Mouse (Mus musculus): ENCODE data around the gene Notum.
A peak's percentile ranks its signal among the peaks of the same experiment; 100 is the strongest.

Notum gene

GRCm38 (mm10) chr11:120673594-120674122 lies 12.7 kb upstream of the Notum start:
- DNase-seq (ENCODE audit: low read depth, low spot score) = no peak

- DNase-seq (ENCODE audit: low read depth, low spot score) = peak; percentile 95
Measured at GRCm38 (mm10) chr11:120672687-120673593, 12.0 kb upstream of the Notum start, which contains the start of gene Aspscr1. Aspscr1 (plus strand) TSS chr11:120672973.

GRCm38 (mm10) chr11:120666617-120667016 lies 5.6 kb upstream of the Notum start:
- DNase-seq (ENCODE audit: low read depth, low spot score) = peak; percentile 18

GRCm38 (mm10) chr11:120665406-120665805 lies 4.4 kb upstream of the Notum start:
- peak; percentile 20 for DNase-seq (ENCODE audit: low read depth, low spot score)

GRCm38 (mm10) chr11:120663714-120664113 lies 2.7 kb upstream of the Notum start:
- DNase-seq (ENCODE audit: low read depth, low spot score) = no peak

- no peak for DNase-seq (ENCODE audit: low read depth, low spot score)
Measured at GRCm38 (mm10) chr11:120662759-120663158, 1.8 kb upstream of the Notum start.

- DNase-seq (ENCODE audit: low read depth, low spot score) = no peak
Measured at GRCm38 (mm10) chr11:120660301-120661075, 487 bp downstream of the Notum start.

GRCm38 (mm10) chr11:120659509-120660300 lies 1.3 kb downstream of the Notum start:
- no peak for DNase-seq (ENCODE audit: low read depth, low spot score)

- DNase-seq (ENCODE audit: low read depth, low spot score) = peak; percentile 73
Measured at GRCm38 (mm10) chr11:120658876-120659410, 2.0 kb downstream of the Notum start.

- DNase-seq (ENCODE audit: low read depth, low spot score) = no peak
Measured at GRCm38 (mm10) chr11:120657301-120657700, 3.7 kb downstream of the Notum start.

GRCm38 (mm10) chr11:120654741-120655140 lies 6.2 kb downstream of the Notum start:
- no peak for DNase-seq (ENCODE audit: low read depth, low spot score)

GRCm38 (mm10) chr11:120651872-120652271 lies 9.1 kb downstream of the Notum start:
- no peak for DNase-seq (ENCODE audit: low read depth, low spot score)

- DNase-seq (ENCODE audit: low read depth, low spot score) = peak; percentile 74
Measured at GRCm38 (mm10) chr11:120648001-120648476, 12.9 kb downstream of the Notum start, which contains the start of gene Myadml2. Myadml2 (minus strand) TSS chr11:120648158.

GRCm38 (mm10) chr11:120647047-120647830 lies 13.7 kb downstream of the Notum start:
- DNase-seq (ENCODE audit: low read depth, low spot score) = no peak

GRCm38 (mm10) chr11:120643601-120643987 lies 17.4 kb downstream of the Notum start, which contains the start of gene Pycr1:
Pycr1 (minus strand) TSS chr11:120643769.
- peak; percentile 97 for DNase-seq (ENCODE audit: low read depth, low spot score)

- DNase-seq (ENCODE audit: low read depth, low spot score) = no peak
Measured at GRCm38 (mm10) chr11:120642939-120643600, 17.9 kb downstream of the Notum start.

GRCm38 (mm10) chr11:120641869-120642268 lies 19.1 kb downstream of the Notum start:
- no peak for DNase-seq (ENCODE audit: low read depth, low spot score)

- DNase-seq (ENCODE audit: low read depth, low spot score) = no peak
Measured at GRCm38 (mm10) chr11:120641255-120641654, 19.7 kb downstream of the Notum start.

GRCm38 (mm10) chr11:120634810-120635209 lies 26.2 kb downstream of the Notum start:
- DNase-seq (ENCODE audit: low read depth, low spot score) = no peak

All from brain, adult 2 months (tissue).